Mouse (Mus musculus) liver, embryonic 13.5 days (tissue): Measurements from ENCODE around the gene Col8a2. TPM values are rescaled to one million over a fixed set of nuclear protein-coding genes. Genes with fewer than 3 reads are reported as not detected.
A peak's percentile ranks its signal among the peaks of the same experiment; 100 is the strongest.

Source experiments
- ATAC-seq: fragments of 200-750 bp; cut with Nextera tagmentation; 2 replicates; pipeline ENCODE4 v1.8.0; 2017; ENCODE audit warnings: low read depth, mild to moderate bottlenecking, moderate number of reproducible peaks, moderate library complexity
- DNase-seq: peaks from one replicate; pipeline ENCODE4 v3.0.0; 2022
- H3K27ac ChIP-seq: fragments of 300-500 bp; sonication (generic); 2 replicates; pipeline ENCODE4 v1.5.1; 2015; ENCODE audit warnings: moderate library complexity, mild to moderate bottlenecking, inconsistent platforms
- H3K27me3 ChIP-seq: fragments of 300-500 bp; sonication (generic); 2 replicates; pipeline ENCODE4 v1.6.1; 2015; ENCODE audit warnings: mild to moderate bottlenecking, inconsistent platforms
- H3K36me3 ChIP-seq: fragments of 300-500 bp; sonication (generic); 2 replicates; pipeline ENCODE4 v1.6.1; 2015; ENCODE audit warnings: mild to moderate bottlenecking, inconsistent platforms
- H3K4me1 ChIP-seq: fragments of 300-500 bp; sonication (generic); replicated peaks from 2 replicates; pipeline ENCODE4 v1.6.1; 2015; ENCODE audit warnings: inconsistent platforms
- H3K4me2 ChIP-seq: fragments of 300-500 bp; sonication (generic); 2 replicates; pipeline ENCODE4 v1.6.1; 2015; ENCODE audit warnings: inconsistent platforms, mild to moderate bottlenecking, moderate library complexity
- H3K4me3 ChIP-seq: fragments of 300-500 bp; sonication (generic); replicated peaks from 2 replicates; pipeline ENCODE4 v1.5.1; 2015; ENCODE audit warnings: mild to moderate bottlenecking, inconsistent platforms
- H3K9ac ChIP-seq: fragments of 300-500 bp; sonication (generic); 2 replicates; pipeline ENCODE4 v1.6.1; 2015; ENCODE audit warnings: mild to moderate bottlenecking, inconsistent platforms
- H3K9me3 ChIP-seq: fragments of 300-500 bp; sonication (generic); replicated peaks from 2 replicates; pipeline ENCODE4 v1.6.1; 2016; ENCODE audit warnings: inconsistent platforms
- WGBS: fragments of 180-500 bp; shearing (Covaris S2); methylation state at CpG from one replicate; pipeline ENCODE4 v1.1.7; 2015; ENCODE audit not compliant: insufficient replicate concordance; 5-methylcytosine and 5-hydroxymethylcytosine counted together
- polyA plus RNA-seq: library from polyadenylated mRNA; unstranded; fragments of >200 nt; fragmentation: Nextera tagmentation; extraction: Ambion mirVana; gene quantifications from 2 replicates; pipeline ENCODE4 v1.2.1, GENCODE M21; 2015

Col8a2 gene
- polyA plus RNA-seq, 1 experiment from 2014 or later, result 0.99 TPM

GRCm38 (mm10) chr4:126287302-126287995 is 856 bp downstream of the Col8a2 start:
- Histone ChIP-seq H3K4me1 (peaks cover 7% of the 10 kb centered on the region), H3K9ac (no peak overlapping the region), H3K27me3 (peaks cover 85% of the 10 kb centered on the region), H3K4me2 (no peak overlapping the region; the same call in 1 of the 2 replicates), H3K27ac (no peak overlapping the region), H3K9me3 (no peaks in the 10 kb centered on the region), H3K36me3 (no peaks in the 10 kb centered on the region), H3K4me3 (peak overlapping the region; percentile 50; the same call in 1 of the 2 replicates)
- WGBS, result 36% methylated on average over 11 of the region's 11 CpGs
- no peak for DNase-seq
- ATAC-seq, result no peak

GRCm38 (mm10) chr4:126288085-126288666 is 1.6 kb downstream of the Col8a2 start:
- H3K27me3 ChIP-seq, result peaks cover 83% of the 10 kb centered on the region
- H3K4me3 ChIP-seq, result no peak overlapping the region; the same call in 1 of the 2 replicates
- no peak overlapping the region for H3K9ac ChIP-seq
- H3K9me3 ChIP-seq, result no peaks in the 10 kb centered on the region
- H3K27ac ChIP-seq, result no peak overlapping the region
- no peak overlapping the region for H3K4me2 ChIP-seq
- DNase-seq (no peak), ATAC-seq (no peak)
- H3K4me1 ChIP-seq, result peaks cover 7% of the 10 kb centered on the region
- no peaks in the 10 kb centered on the region for H3K36me3 ChIP-seq
- WGBS, result 24% methylated on average over 17 of the region's 17 CpGs

- H3K4me1 ChIP-seq, result peaks cover 11% of the 10 kb centered on the region
- whole genome bisulfite sequencing, result 67% methylated on average over 8 of the region's 8 CpGs
- no peak overlapping the region for H3K4me3 ChIP-seq
- ATAC-seq (no peak), DNase-seq (no peak)
- H3K9ac ChIP-seq, result no peak overlapping the region
- no peaks in the 10 kb centered on the region for H3K36me3 ChIP-seq
- no peak overlapping the region for H3K27ac ChIP-seq
- H3K27me3 ChIP-seq, result peaks cover 76% of the 10 kb centered on the region
- no peaks in the 10 kb centered on the region for H3K9me3 ChIP-seq
- H3K4me2 ChIP-seq, result no peak overlapping the region
Measured at GRCm38 (mm10) chr4:126290314-126290713, 3.7 kb downstream of the Col8a2 start.

- H3K36me3 ChIP-seq, result no peaks in the 10 kb centered on the region
- no peak for DNase-seq
- peaks cover 77% of the 10 kb centered on the region for H3K27me3 ChIP-seq
- H3K4me3 ChIP-seq, result no peak overlapping the region
- no peaks in the 10 kb centered on the region for H3K9me3 ChIP-seq
- peaks cover 11% of the 10 kb centered on the region for H3K4me1 ChIP-seq
- no peak overlapping the region for H3K4me2 ChIP-seq
- H3K9ac ChIP-seq, result no peak overlapping the region
- ATAC-seq, result no peak
- 31% methylated on average over 13 of the region's 13 CpGs for WGBS
- no peak overlapping the region for H3K27ac ChIP-seq
Measured at GRCm38 (mm10) chr4:126291196-126291595, 4.6 kb downstream of the Col8a2 start.

- no peak for DNase-seq
- H3K27ac ChIP-seq, result no peak overlapping the region
- H3K27me3 ChIP-seq, result peaks cover 79% of the 10 kb centered on the region
- WGBS, result 64% methylated on average over 6 of the region's 6 CpGs
- no peaks in the 10 kb centered on the region for H3K9me3 ChIP-seq
- H3K4me1 ChIP-seq, result peaks cover 11% of the 10 kb centered on the region; the same call in 1 of the 2 replicates
- H3K36me3 ChIP-seq, result no peaks in the 10 kb centered on the region
- H3K4me2 ChIP-seq, result no peak overlapping the region
- no peak overlapping the region for H3K4me3 ChIP-seq
- ATAC-seq, result peak; percentile 37; the same call in 1 of the 2 replicates
- H3K9ac ChIP-seq, result no peak overlapping the region
Measured at GRCm38 (mm10) chr4:126295152-126295551, 8.6 kb downstream of the Col8a2 start.

DNA sequence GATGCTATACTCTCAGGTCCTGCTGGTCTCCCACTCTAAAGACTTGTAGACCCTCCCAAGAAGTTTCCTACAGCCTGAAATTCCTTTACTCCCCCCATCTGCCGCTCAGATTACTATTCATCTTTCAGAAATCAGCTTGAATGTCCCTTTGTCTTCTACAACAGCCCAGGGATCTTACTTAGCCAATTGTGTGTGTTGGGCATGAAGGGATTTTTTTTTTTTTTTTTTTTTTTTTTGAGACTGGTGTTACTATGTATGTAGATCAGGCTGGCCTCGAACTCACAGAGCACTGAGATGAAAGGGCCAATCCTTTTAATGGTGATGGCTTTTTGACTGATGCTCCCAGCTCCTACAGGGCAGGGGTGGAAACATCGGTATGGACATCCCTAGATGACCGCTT is 9.3 kb downstream of the Col8a2 start:
- no peaks in the 10 kb centered on the region for H3K36me3 ChIP-seq
- DNase-seq, result no peak
- no peak overlapping the region for H3K9ac ChIP-seq
- H3K4me2 ChIP-seq, result no peak overlapping the region; the same call in 1 of the 2 replicates
- no peaks in the 10 kb centered on the region for H3K9me3 ChIP-seq
- no peak for ATAC-seq
- peaks cover 16% of the 10 kb centered on the region for H3K4me1 ChIP-seq
- H3K27ac ChIP-seq, result no peak overlapping the region
- H3K4me3 ChIP-seq, result no peak overlapping the region
- peaks cover 81% of the 10 kb centered on the region for H3K27me3 ChIP-seq
- 31% methylated on average over 4 of the region's 4 CpGs for WGBS

DNA sequence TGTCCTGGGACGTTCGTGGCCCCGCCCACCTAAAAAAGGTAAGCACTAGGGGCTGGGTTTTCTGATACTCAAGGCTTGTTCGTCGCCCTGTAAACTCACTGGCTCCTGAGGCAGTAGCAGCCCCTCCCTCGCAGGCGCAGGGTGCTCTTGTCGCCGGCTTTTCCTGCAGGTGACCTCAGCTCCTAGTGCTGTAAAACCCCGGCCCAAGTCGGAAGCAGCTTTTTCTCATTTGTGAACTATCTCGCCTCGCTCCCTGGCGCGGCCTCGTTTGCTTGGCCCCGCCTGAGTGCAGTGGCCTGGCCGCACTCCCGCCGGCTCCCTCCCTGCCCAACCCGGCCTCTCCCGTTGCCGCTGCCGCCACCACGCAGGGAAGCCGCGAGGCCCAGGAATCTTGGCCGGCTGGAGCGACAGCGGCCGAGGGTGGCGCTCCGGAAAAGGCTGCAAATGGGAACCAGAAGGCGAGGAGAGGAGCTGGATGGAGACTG is 10.1 kb downstream of the Col8a2 start:
- H3K4me1 ChIP-seq, result peaks cover 21% of the 10 kb centered on the region
- no peaks in the 10 kb centered on the region for H3K9me3 ChIP-seq
- 2% methylated on average over 34 of the region's 34 CpGs for WGBS
- no peak for ATAC-seq
- peaks cover 81% of the 10 kb centered on the region for H3K27me3 ChIP-seq
- H3K4me2 ChIP-seq, result peak overlapping the region; percentile 47
- H3K36me3 ChIP-seq, result no peaks in the 10 kb centered on the region
- H3K4me3 ChIP-seq, result peak overlapping the region; percentile 1
- no peak overlapping the region; the same call in 1 of the 2 replicates for H3K9ac ChIP-seq
- H3K27ac ChIP-seq, result no peak overlapping the region
- DNase-seq, result no peak

GRCm38 (mm10) chr4:126300916-126301583 is 14.5 kb downstream of the Col8a2 start:
- H3K4me1 ChIP-seq, result peaks cover 17% of the 10 kb centered on the region
- no peak overlapping the region for H3K9ac ChIP-seq
- 2% methylated on average over 50 of the region's 50 CpGs for WGBS
- peak overlapping the region; percentile 30 for H3K4me3 ChIP-seq
- peak overlapping the region; percentile 56 for H3K4me2 ChIP-seq
- H3K27ac ChIP-seq, result no peak overlapping the region
- peaks cover 78% of the 10 kb centered on the region for H3K27me3 ChIP-seq
- DNase-seq (no peak), ATAC-seq (no peak)
- 0 out of 2 replicates have a peak, but pooled peaks cover 1% of the 10 kb centered on the region for H3K9me3 ChIP-seq
- H3K36me3 ChIP-seq, result no peaks in the 10 kb centered on the region

DNA sequence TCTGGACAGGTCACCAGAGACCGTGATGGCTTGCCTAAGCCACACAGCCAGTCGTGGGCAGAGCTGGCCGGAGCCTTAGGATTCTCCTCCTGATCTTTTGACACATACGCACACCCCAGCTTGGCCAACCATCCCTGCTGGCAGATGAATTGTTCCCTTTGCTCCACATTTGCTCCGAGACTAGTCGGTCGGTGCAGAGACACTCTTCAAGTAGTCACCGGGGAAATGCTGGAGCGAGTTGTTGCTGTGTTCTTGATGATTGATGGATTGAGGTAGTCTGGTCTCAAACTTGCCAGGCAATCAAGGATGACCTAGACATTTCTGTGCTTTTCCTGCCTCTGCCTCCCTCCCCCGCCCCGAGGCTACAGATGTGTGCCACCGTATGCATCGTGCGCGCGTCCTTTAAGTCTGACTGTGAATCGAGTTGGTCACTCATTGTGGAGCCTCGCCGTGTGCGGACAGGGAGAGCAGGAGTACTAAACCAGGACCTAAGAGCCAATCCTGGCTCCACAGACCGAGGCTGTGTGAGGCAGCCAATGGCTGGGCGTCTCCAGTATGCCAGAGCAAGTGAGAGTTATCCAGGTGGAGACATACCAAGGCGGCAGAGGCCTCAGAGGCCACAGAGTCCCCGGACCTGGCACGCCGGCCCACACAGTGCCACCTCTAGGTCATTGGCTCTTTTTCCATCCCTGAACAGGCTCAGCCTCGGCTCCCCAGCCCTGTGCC is 15.2 kb downstream of the Col8a2 start:
- Histone ChIP-seq H3K4me1 (peaks cover 14% of the 10 kb centered on the region), H3K9me3 (0 out of 2 replicates have a peak, but pooled peaks cover 2% of the 10 kb centered on the region), H3K9ac (no peak overlapping the region), H3K4me3 (peak overlapping the region; percentile 30), H3K27ac (no peak overlapping the region), H3K36me3 (no peaks in the 10 kb centered on the region), H3K4me2 (peak overlapping the region; percentile 56), H3K27me3 (peaks cover 71% of the 10 kb centered on the region)
- ATAC-seq (no peak), DNase-seq (no peak)
- WGBS, result 12% methylated on average over 27 of the region's 27 CpGs

DNA sequence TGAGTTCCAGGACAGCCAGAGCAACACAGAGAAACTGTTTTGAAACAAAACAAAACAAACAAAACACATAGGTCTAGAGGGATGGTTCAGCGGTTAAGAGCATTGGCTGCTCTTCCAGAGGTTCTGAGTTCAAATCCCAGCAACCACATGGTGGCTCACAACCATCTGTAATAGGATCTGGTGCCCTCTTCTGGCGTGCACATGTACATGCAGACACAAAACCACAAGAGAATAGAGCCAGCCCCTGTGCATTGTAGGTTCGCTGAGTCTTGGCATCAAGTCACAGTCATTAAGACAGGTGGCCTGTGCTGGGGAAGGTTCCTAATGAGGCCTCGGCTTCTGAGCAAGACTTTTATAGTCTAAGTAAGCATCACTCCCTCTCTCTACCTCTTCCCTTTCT is 17.3 kb downstream of the Col8a2 start:
- Histone ChIP-seq H3K4me2 (no peak overlapping the region), H3K4me1 (peaks cover 10% of the 10 kb centered on the region), H3K27ac (no peak overlapping the region), H3K4me3 (no peak overlapping the region), H3K9me3 (0 out of 2 replicates have a peak, but pooled peaks cover 2% of the 10 kb centered on the region), H3K36me3 (no peaks in the 10 kb centered on the region), H3K9ac (no peak overlapping the region), H3K27me3 (peaks cover 56% of the 10 kb centered on the region)
- DNase-seq (no peak), ATAC-seq (no peak)
- 43% methylated on average over 4 of the region's 4 CpGs for WGBS

DNA sequence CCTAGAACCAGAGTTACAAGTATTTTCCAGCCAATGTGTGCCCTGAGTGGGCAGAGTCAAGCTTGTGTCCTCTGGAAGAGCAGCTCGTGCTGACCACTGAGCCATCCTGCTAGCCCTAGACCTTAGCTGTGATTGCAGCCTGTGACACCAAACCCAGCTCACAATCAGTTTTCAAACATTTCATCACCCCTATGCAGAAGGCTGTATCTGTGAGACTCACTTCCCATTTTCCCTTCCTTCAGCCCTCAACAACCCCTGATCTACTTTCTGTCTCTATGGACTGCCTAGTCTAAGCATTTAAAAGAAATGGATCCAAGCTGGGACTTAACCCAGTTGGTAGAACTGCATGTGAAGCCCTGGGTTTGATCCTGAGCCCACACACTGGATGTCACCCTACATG is 18.8 kb downstream of the Col8a2 start:
- DNase-seq, result no peak
- Histone ChIP-seq H3K4me1 (peaks cover 14% of the 10 kb centered on the region), H3K9ac (no peak overlapping the region), H3K27ac (no peak overlapping the region), H3K27me3 (peaks cover 47% of the 10 kb centered on the region), H3K36me3 (no peaks in the 10 kb centered on the region), H3K4me3 (no peak overlapping the region), H3K9me3 (0 out of 2 replicates have a peak, but pooled peaks cover 2% of the 10 kb centered on the region), H3K4me2 (no peak overlapping the region)
- WGBS, result 74% methylated on average over 1 of the region's 1 CpGs
- no peak for ATAC-seq
